Mouse (Mus musculus) c-Kit-negative CD71-positive TER-119-positive erythroid progenitor cells, embryonic 14.5 days (primary cell): ENCODE data around the gene Rps29.
A peak's percentile ranks its signal among the peaks of the same experiment; 100 is the strongest.
"Not testable (repeated sequence)": the region's sequence is repeated elsewhere in the genome, so short reads cannot be mapped to it uniquely, and the experiment has no call there.

ENCODE experiments used
- DNase-seq: peaks from one replicate; pipeline ENCODE4 v3.0.0-alpha.2; 2013; ENCODE audit warnings: low read depth, low spot score

Gene Rps29

GRCm38 (mm10) chr12:69179371-69179770 lies 20.4 kb upstream of the Rps29 start:
- no peak for DNase-seq

GRCm38 (mm10) chr12:69177526-69177925 lies 18.5 kb upstream of the Rps29 start:
- DNase-seq, result no peak

- no peak for DNase-seq
Measured at GRCm38 (mm10) chr12:69175975-69176374, 17.0 kb upstream of the Rps29 start.

GRCm38 (mm10) chr12:69171307-69171706 lies 12.3 kb upstream of the Rps29 start:
- DNase-seq, result no peak

GRCm38 (mm10) chr12:69168461-69169106 lies 9.6 kb upstream of the Rps29 start, which contains the start of gene Lrr1:
TSS of gene Lrr1 (plus strand) at chr12:69168814.
- DNase-seq, result peak; percentile 83

- no peak for DNase-seq
Measured at GRCm38 (mm10) chr12:69167656-69168460, 8.9 kb upstream of the Rps29 start.

- DNase-seq, result not testable (repeated sequence)
Measured at GRCm38 (mm10) chr12:69166861-69167581, 8.0 kb upstream of the Rps29 start.

GRCm38 (mm10) chr12:69164904-69165303 lies 5.9 kb upstream of the Rps29 start:
- DNase-seq, result no peak

GRCm38 (mm10) chr12:69163586-69163985 lies 4.6 kb upstream of the Rps29 start:
- DNase-seq, result not testable (repeated sequence)

- not testable (repeated sequence) for DNase-seq
Measured at GRCm38 (mm10) chr12:69160677-69161076, 1.7 kb upstream of the Rps29 start.

GRCm38 (mm10) chr12:69159578-69159940 lies 573 bp upstream of the Rps29 start:
- DNase-seq, result peak; percentile 86

- peak; percentile 30 for DNase-seq
Measured at GRCm38 (mm10) chr12:69158366-69158764, 621 bp downstream of the Rps29 start.

GRCm38 (mm10) chr12:69157107-69157506 lies 1.9 kb downstream of the Rps29 start:
- peak; percentile 50 for DNase-seq

GRCm38 (mm10) chr12:69156436-69156835 lies 2.5 kb downstream of the Rps29 start:
- no peak for DNase-seq

GRCm38 (mm10) chr12:69155923-69156322 lies 3.1 kb downstream of the Rps29 start:
- no peak for DNase-seq

GRCm38 (mm10) chr12:69150049-69150448 lies 8.9 kb downstream of the Rps29 start:
- DNase-seq, result no peak

GRCm38 (mm10) chr12:69147166-69147735 lies 11.7 kb downstream of the Rps29 start:
- DNase-seq, result no peak

GRCm38 (mm10) chr12:69143460-69143859 lies 15.5 kb downstream of the Rps29 start:
- no peak for DNase-seq

- no peak for DNase-seq
Measured at GRCm38 (mm10) chr12:69139841-69140240, 19.1 kb downstream of the Rps29 start.

GRCm38 (mm10) chr12:69139201-69139600 lies 19.8 kb downstream of the Rps29 start:
- no peak for DNase-seq

- no peak for DNase-seq
Measured at GRCm38 (mm10) chr12:69131981-69132380, 27.0 kb downstream of the Rps29 start.

- no peak for DNase-seq
Measured at GRCm38 (mm10) chr12:69131267-69131666, 27.7 kb downstream of the Rps29 start.
